ENCODE assay signal across 22 mouse cellular contexts in genomic region chr9:25550196-25550595, GRCm38 (mm10).
A peak's percentile ranks its signal among the peaks of the same experiment; 100 is the strongest.
DNase-seq lines count a peak whose midpoint lies in the region; ATAC-seq and TF ChIP-seq lines count a peak whose summit lies in the region.
"Had no signal": no experiment of that assay in that cellular context is flagged by ENCODE, and none has a peak within 500 bp of the region (broad histone marks: within the 10 kb centered on the region; RNA-seq: fewer than 3 reads in every experiment).

No protein-coding gene starts in this region.

- H3K4me2 ChIP-seq in kidney, embryonic 15.5 days: no peak overlapping the region
- H3K4me2 ChIP-seq in liver, embryonic 16.5 days (ENCODE audit: low read depth, low read length): no peak overlapping the region
- H3K4me2 ChIP-seq: hindbrain, embryonic 12.5 days; limb, embryonic 12.5 days; lung, embryonic 14.5 days; midbrain, embryonic 15.5 days; neural tube, embryonic 12.5 days had no signal

- H3K36me3 ChIP-seq in kidney, embryonic 15.5 days: no peaks in the 10 kb centered on the region
- peaks cover 2% of the 10 kb centered on the region; the same call in 1 of the 2 replicates for H3K36me3 ChIP-seq in liver, adult 2 months (ENCODE audit: control insufficient read depth, insufficient read depth, low read length)
- H3K36me3 ChIP-seq in liver, embryonic 16.5 days (ENCODE audit: control insufficient read depth, insufficient read depth): no peaks in the 10 kb centered on the region
- no peaks in the 10 kb centered on the region for H3K36me3 ChIP-seq in heart, embryonic 10.5 days
- H3K36me3 ChIP-seq: embryonic facial prominence, embryonic 10.5 days; hindbrain, embryonic 12.5 days; limb, embryonic 12.5 days; midbrain, embryonic 15.5 days; neural tube, embryonic 12.5 days had no signal

- TF ChIP-seq CTCF in liver, adult 2 months (IDR thresholded peaks at IDR 0.05; ENCODE audit: low read depth, low read length): no peak

- H3K27ac ChIP-seq in kidney, embryonic 15.5 days: no peak overlapping the region
- H3K27ac ChIP-seq in liver, adult 2 months (replicated peaks; ENCODE audit: insufficient read depth, low read depth, low read length): peak overlapping the region; percentile 92
- H3K27ac ChIP-seq in liver, embryonic 16.5 days (ENCODE audit: low read length): peak overlapping the region; percentile 72
- H3K27ac ChIP-seq in heart, embryonic 10.5 days: no peak overlapping the region
- H3K27ac ChIP-seq: embryonic facial prominence, embryonic 10.5 days; heart, adult 2 months; hindbrain, embryonic 12.5 days; limb, embryonic 12.5 days; midbrain, embryonic 15.5 days; neural tube, embryonic 12.5 days had no signal

- peak; percentile 36 for DNase-seq in kidney, adult 11 months
- peak; percentile 29 for DNase-seq in kidney, postnatal 14 days
- DNase-seq in liver, adult 2 months (ENCODE audit: extremely low read depth, low read depth, low spot score): peak; percentile 98
- no peak for DNase-seq in heart, embryonic 10.5 days (ENCODE audit: low spot score)
- no peak for DNase-seq in cerebellum, adult 18-20 months
- DNase-seq: adrenal gland, postnatal 14 days; cerebellum, adult 9-10 months; gastrocnemius, postnatal 36 days; heart, adult 2 months; lung, embryonic 14.5 days; retina, postnatal 1 day; right cerebral cortex, postnatal 25 days had no signal

- H3K4me1 ChIP-seq in kidney, embryonic 15.5 days: no peaks in the 10 kb centered on the region
- H3K4me1 ChIP-seq in liver, adult 2 months (ENCODE audit: control insufficient read depth, insufficient read depth, low read length): peaks cover 22% of the 10 kb centered on the region
- peaks cover 3% of the 10 kb centered on the region for H3K4me1 ChIP-seq in liver, embryonic 16.5 days (ENCODE audit: control insufficient read depth, low read depth, low read length)
- H3K4me1 ChIP-seq in heart, embryonic 10.5 days: peaks cover 34% of the 10 kb centered on the region
- H3K4me1 ChIP-seq: hindbrain, embryonic 12.5 days; megakaryocyte, embryonic 14.5 days; midbrain, embryonic 15.5 days; neural tube, embryonic 12.5 days had no signal

- no peak overlapping the region for H3K4me3 ChIP-seq in kidney, embryonic 15.5 days (replicated peaks)
- no peak overlapping the region for H3K4me3 ChIP-seq in liver, adult 2 months (ENCODE audit: insufficient read depth, low read depth, low read length)
- no peak overlapping the region for H3K4me3 ChIP-seq in liver, embryonic 16.5 days (ENCODE audit: low read depth, low read length)
- H3K4me3 ChIP-seq in heart, embryonic 10.5 days: no peak overlapping the region
- H3K4me3 ChIP-seq: embryonic facial prominence, embryonic 10.5 days; heart, adult 2 months; hindbrain, embryonic 12.5 days; limb, embryonic 12.5 days; megakaryocyte, embryonic 14.5 days; midbrain, embryonic 15.5 days; neural tube, embryonic 12.5 days had no signal

- WGBS in kidney, embryonic 15.5 days: 84% methylated on average over 7 of the region's 7 CpGs
- WGBS in liver, adult 2 months: 27% methylated on average over 7 of the region's 7 CpGs
- WGBS in liver, embryonic 16.5 days (ENCODE audit: insufficient replicate concordance): 59% methylated on average over 7 of the region's 7 CpGs
- WGBS in heart, embryonic 10.5 days: 88% methylated on average over 7 of the region's 7 CpGs

- H3K9me3 ChIP-seq in kidney, embryonic 15.5 days (replicated peaks): no peaks in the 10 kb centered on the region
- no peaks in the 10 kb centered on the region for H3K9me3 ChIP-seq in liver, embryonic 16.5 days (replicated peaks; ENCODE audit: control insufficient read depth, low read length)
- H3K9me3 ChIP-seq in heart, embryonic 10.5 days: no peaks in the 10 kb centered on the region
- H3K9me3 ChIP-seq: embryonic facial prominence, embryonic 10.5 days; hindbrain, embryonic 12.5 days; limb, embryonic 12.5 days; midbrain, embryonic 15.5 days; neural tube, embryonic 12.5 days had no signal

- no peak for TF ChIP-seq POLR2A in liver, adult 2 months (IDR thresholded peaks at IDR 0.05; ENCODE audit: extremely low read depth, insufficient read depth, low read length)

- peaks cover 9% of the 10 kb centered on the region; the same call in 1 of the 2 replicates for H3K79me2 ChIP-seq in liver, adult 2 months (ENCODE audit: control insufficient read depth, insufficient read depth, low read length)

- ATAC-seq in kidney, embryonic 15.5 days (replicated peaks; ENCODE audit: low FRiP score): no peak
- peak; percentile 93 for ATAC-seq in liver, embryonic 16.5 days (ENCODE audit: low read depth)
- ATAC-seq: CD4-positive, CD25-positive, alpha-beta regulatory T cell, adult 4 months; forebrain, embryonic 16.5 days; midbrain, embryonic 15.5 days had no signal

- H3K27me3 ChIP-seq in kidney, embryonic 15.5 days: no peaks in the 10 kb centered on the region
- H3K27me3 ChIP-seq in liver, adult 2 months (ENCODE audit: control insufficient read depth, insufficient read depth, low read length): no peaks in the 10 kb centered on the region
- no peaks in the 10 kb centered on the region for H3K27me3 ChIP-seq in liver, embryonic 16.5 days (ENCODE audit: control insufficient read depth, insufficient read depth, low read depth, low read length)
- no peaks in the 10 kb centered on the region for H3K27me3 ChIP-seq in heart, embryonic 10.5 days (ENCODE audit: insufficient read depth, poor library complexity, severe bottlenecking)
- H3K27me3 ChIP-seq: hindbrain, embryonic 12.5 days; limb, embryonic 12.5 days; megakaryocyte, embryonic 14.5 days; midbrain, embryonic 15.5 days; neural tube, embryonic 12.5 days had no signal

- H3K9ac ChIP-seq in kidney, embryonic 15.5 days: no peak overlapping the region
- no peak overlapping the region for H3K9ac ChIP-seq in liver, adult 2 months (ENCODE audit: low read depth, low read length)
- no peak overlapping the region for H3K9ac ChIP-seq in liver, embryonic 16.5 days (ENCODE audit: low read depth, low read length)
- H3K9ac ChIP-seq: hindbrain, embryonic 12.5 days; limb, embryonic 12.5 days; lung, embryonic 14.5 days; midbrain, embryonic 15.5 days; neural tube, embryonic 12.5 days had no signal

Comparison
In these comparisons a context has a peak if more than half of its experiments do, and no peak if none do; other contexts are left out.
1. DNase-seq: peak in kidney, adult 11 months (single experiment), kidney, postnatal 14 days (single experiment) and liver, adult 2 months (single experiment); none in heart, embryonic 10.5 days (single experiment) and cerebellum, adult 18-20 months (0 of 2).
2. H3K27ac ChIP-seq: peak in liver, adult 2 months (single experiment) and liver, embryonic 16.5 days (single experiment); none in kidney, embryonic 15.5 days (single experiment) and heart, embryonic 10.5 days (single experiment).